Mouse (Mus musculus): ENCODE data around the gene Acsl4. TPM values are rescaled to one million over a fixed set of nuclear protein-coding genes. Genes with fewer than 3 reads are reported as not detected.

The Acsl4 gene
- total RNA-seq, 1 experiment from 2014 or later: 47.2 TPM

GRCm38 (mm10) chrX:142372393-142372792 is 17.9 kb downstream of the Acsl4 start:
- ATAC-seq (replicated peaks; ENCODE audit: insufficient number of reproducible peaks, low FRiP score, low TSS enrichment, poor library complexity, severe bottlenecking): no peak

- peak; percentile 90 for ATAC-seq (replicated peaks; ENCODE audit: insufficient number of reproducible peaks, low FRiP score, low TSS enrichment, poor library complexity, severe bottlenecking)
These were observed 20.4 kb downstream of the Acsl4 start for GRCm38 (mm10) chrX:142369935-142370334.

GRCm38 (mm10) chrX:142363882-142364281 is 26.5 kb downstream of the Acsl4 start:
- no peak for ATAC-seq (replicated peaks; ENCODE audit: insufficient number of reproducible peaks, low FRiP score, low TSS enrichment, poor library complexity, severe bottlenecking)

- ATAC-seq (replicated peaks; ENCODE audit: insufficient number of reproducible peaks, low FRiP score, low TSS enrichment, poor library complexity, severe bottlenecking): no peak
These were observed 31.3 kb downstream of the Acsl4 start for GRCm38 (mm10) chrX:142359031-142359430.

GRCm38 (mm10) chrX:142358427-142358826 is 31.9 kb downstream of the Acsl4 start:
- no peak for ATAC-seq (replicated peaks; ENCODE audit: insufficient number of reproducible peaks, low FRiP score, low TSS enrichment, poor library complexity, severe bottlenecking)

GRCm38 (mm10) chrX:142336207-142336606 is 54.1 kb downstream of the Acsl4 start:
- no peak for ATAC-seq (replicated peaks; ENCODE audit: insufficient number of reproducible peaks, low FRiP score, low TSS enrichment, poor library complexity, severe bottlenecking)

- ATAC-seq (replicated peaks; ENCODE audit: insufficient number of reproducible peaks, low FRiP score, low TSS enrichment, poor library complexity, severe bottlenecking): no peak
These were observed 54.8 kb downstream of the Acsl4 start for GRCm38 (mm10) chrX:142335502-142335901.

- ATAC-seq (replicated peaks; ENCODE audit: insufficient number of reproducible peaks, low FRiP score, low TSS enrichment, poor library complexity, severe bottlenecking): no peak
These were observed 64.6 kb downstream of the Acsl4 start for GRCm38 (mm10) chrX:142325760-142326159.

GRCm38 (mm10) chrX:142316106-142316505 is 74.2 kb downstream of the Acsl4 start:
- ATAC-seq (replicated peaks; ENCODE audit: insufficient number of reproducible peaks, low FRiP score, low TSS enrichment, poor library complexity, severe bottlenecking): no peak

GRCm38 (mm10) chrX:142315270-142315669 is 75.1 kb downstream of the Acsl4 start:
- no peak for ATAC-seq (replicated peaks; ENCODE audit: insufficient number of reproducible peaks, low FRiP score, low TSS enrichment, poor library complexity, severe bottlenecking)

- no peak for ATAC-seq (replicated peaks; ENCODE audit: insufficient number of reproducible peaks, low FRiP score, low TSS enrichment, poor library complexity, severe bottlenecking)
These were observed 75.9 kb downstream of the Acsl4 start for GRCm38 (mm10) chrX:142314307-142315024.

- ATAC-seq (replicated peaks; ENCODE audit: insufficient number of reproducible peaks, low FRiP score, low TSS enrichment, poor library complexity, severe bottlenecking): no peak
These were observed 79.9 kb downstream of the Acsl4 start for GRCm38 (mm10) chrX:142310431-142310830.

- ATAC-seq (replicated peaks; ENCODE audit: insufficient number of reproducible peaks, low FRiP score, low TSS enrichment, poor library complexity, severe bottlenecking): no peak
These were observed 84.3 kb downstream of the Acsl4 start, which contains the start of gene Kcne1l for GRCm38 (mm10) chrX:142305869-142306581. TSS of gene Kcne1l (minus strand) at chrX:142306294.

GRCm38 (mm10) chrX:142305010-142305868 is 85.1 kb downstream of the Acsl4 start:
- no peak for ATAC-seq (replicated peaks; ENCODE audit: insufficient number of reproducible peaks, low FRiP score, low TSS enrichment, poor library complexity, severe bottlenecking)

GRCm38 (mm10) chrX:142304592-142304991 is 85.7 kb downstream of the Acsl4 start:
- no peak for ATAC-seq (replicated peaks; ENCODE audit: insufficient number of reproducible peaks, low FRiP score, low TSS enrichment, poor library complexity, severe bottlenecking)

- no peak for ATAC-seq (replicated peaks; ENCODE audit: insufficient number of reproducible peaks, low FRiP score, low TSS enrichment, poor library complexity, severe bottlenecking)
These were observed 86.9 kb downstream of the Acsl4 start for GRCm38 (mm10) chrX:142303456-142303855.

- ATAC-seq (replicated peaks; ENCODE audit: insufficient number of reproducible peaks, low FRiP score, low TSS enrichment, poor library complexity, severe bottlenecking): no peak
These were observed 104.4 kb downstream of the Acsl4 start for GRCm38 (mm10) chrX:142285905-142286304.

- no peak for ATAC-seq (replicated peaks; ENCODE audit: insufficient number of reproducible peaks, low FRiP score, low TSS enrichment, poor library complexity, severe bottlenecking)
These were observed 113.8 kb downstream of the Acsl4 start for GRCm38 (mm10) chrX:142276573-142276972.

- no peak for ATAC-seq (replicated peaks; ENCODE audit: insufficient number of reproducible peaks, low FRiP score, low TSS enrichment, poor library complexity, severe bottlenecking)
These were observed 114.3 kb downstream of the Acsl4 start for GRCm38 (mm10) chrX:142276031-142276430.

All from monocyte, adult 5-6 weeks (primary cell).